25 mouse cellular contexts compared by ENCODE assay signal in the genomic region with DNA sequence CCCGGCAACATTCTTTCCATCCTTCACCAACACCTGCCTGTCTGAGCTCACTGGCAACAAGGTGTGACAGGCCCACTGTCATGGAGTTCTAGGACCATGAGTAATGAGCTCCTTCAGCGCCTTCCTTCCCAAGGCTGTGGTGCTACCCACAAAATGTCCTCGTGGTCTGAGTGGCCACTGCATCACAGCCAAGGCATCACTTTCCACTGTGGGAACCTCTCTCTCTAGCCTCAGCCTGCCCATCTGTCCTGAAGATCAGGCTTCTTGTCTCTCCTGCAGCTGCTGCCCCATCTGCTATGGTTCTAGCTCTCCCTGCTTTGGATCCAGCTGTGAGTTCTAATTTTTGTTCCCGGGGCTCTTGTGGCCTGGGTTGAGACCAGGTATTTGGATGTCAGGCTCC.
DNase-seq lines count a peak whose midpoint lies in the region; ATAC-seq and TF ChIP-seq lines count a peak whose summit lies in the region.
"Had no signal": no experiment of that assay in that cellular context is flagged by ENCODE, and none has a peak within 500 bp of the region (broad histone marks: within the 10 kb centered on the region; RNA-seq: fewer than 3 reads in every experiment).

No protein-coding gene starts in this region.

- H3K9ac ChIP-seq in intestine, embryonic 14.5 days (ENCODE audit: low read length), result no peak overlapping the region
- H3K9ac ChIP-seq in intestine, postnatal 0 days (ENCODE audit: low read depth, low read length), result no peak overlapping the region
- no peak overlapping the region for H3K9ac ChIP-seq in midbrain, embryonic 11.5 days (ENCODE audit: low read length)
- H3K9ac ChIP-seq: embryonic facial prominence, embryonic 13.5 days; forebrain, embryonic 13.5 days; heart, embryonic 12.5 days; heart, embryonic 15.5 days; hindbrain, embryonic 14.5 days had no signal

- no peak overlapping the region for H3K27ac ChIP-seq in intestine, embryonic 14.5 days (ENCODE audit: low read depth)
- H3K27ac ChIP-seq in intestine, postnatal 0 days (ENCODE audit: low read depth, low read length), result no peak overlapping the region
- no peak overlapping the region for H3K27ac ChIP-seq in embryonic facial prominence, embryonic 10.5 days (replicated peaks)
- no peak overlapping the region for H3K27ac ChIP-seq in midbrain, embryonic 11.5 days (ENCODE audit: low read depth, low read length)
- H3K27ac ChIP-seq: embryonic facial prominence, embryonic 13.5 days; forebrain, embryonic 13.5 days; gastrocnemius, adult 2 months; heart, embryonic 15.5 days; hindbrain, embryonic 14.5 days; hindbrain, postnatal 0 days had no signal

- TF ChIP-seq CTCF in intestine, postnatal 0 days (IDR thresholded peaks at IDR 0.05; ENCODE audit: low read depth), result no peak

- H3K27me3 ChIP-seq in intestine, embryonic 14.5 days (replicated peaks; ENCODE audit: control insufficient read depth, insufficient read depth, low read length), result no peaks in the 10 kb centered on the region
- no peaks in the 10 kb centered on the region for H3K27me3 ChIP-seq in intestine, postnatal 0 days (replicated peaks; ENCODE audit: control insufficient read depth, insufficient read depth, low read length)
- no peaks in the 10 kb centered on the region for H3K27me3 ChIP-seq in embryonic facial prominence, embryonic 10.5 days (replicated peaks; ENCODE audit: low read depth, poor library complexity, severe bottlenecking)
- no peaks in the 10 kb centered on the region for H3K27me3 ChIP-seq in midbrain, embryonic 11.5 days (ENCODE audit: control insufficient read depth, insufficient read depth, low read length)
- H3K27me3 ChIP-seq: embryonic facial prominence, embryonic 13.5 days; forebrain, embryonic 13.5 days; heart, embryonic 15.5 days had no signal

- no peak overlapping the region for H3K4me3 ChIP-seq in intestine, embryonic 14.5 days (ENCODE audit: low read depth, low read length)
- no peak overlapping the region for H3K4me3 ChIP-seq in intestine, postnatal 0 days (ENCODE audit: low read depth, low read length)
- no peak overlapping the region for H3K4me3 ChIP-seq in embryonic facial prominence, embryonic 10.5 days
- no peak overlapping the region for H3K4me3 ChIP-seq in midbrain, embryonic 11.5 days (ENCODE audit: low read depth, low read length)
- H3K4me3 ChIP-seq: embryonic facial prominence, embryonic 13.5 days; erythroblast, embryonic 14.5 days; forebrain, embryonic 13.5 days; gastrocnemius, adult 2 months; heart, embryonic 12.5 days; heart, embryonic 15.5 days had no signal

- H3K4me1 ChIP-seq in intestine, embryonic 14.5 days (replicated peaks; ENCODE audit: control insufficient read depth, insufficient read depth, low read length), result peaks cover 10% of the 10 kb centered on the region
- H3K4me1 ChIP-seq in intestine, postnatal 0 days (replicated peaks; ENCODE audit: control insufficient read depth, insufficient read depth, low read length), result no peaks in the 10 kb centered on the region
- peaks cover 19% of the 10 kb centered on the region for H3K4me1 ChIP-seq in embryonic facial prominence, embryonic 10.5 days
- H3K4me1 ChIP-seq in midbrain, embryonic 11.5 days (ENCODE audit: control insufficient read depth, insufficient read depth, low read length), result peaks cover 5% of the 10 kb centered on the region

- no peaks in the 10 kb centered on the region for H3K36me3 ChIP-seq in intestine, embryonic 14.5 days (ENCODE audit: control insufficient read depth, insufficient read depth, low read length)
- H3K36me3 ChIP-seq in intestine, postnatal 0 days (ENCODE audit: control insufficient read depth, insufficient read depth), result no peaks in the 10 kb centered on the region
- no peaks in the 10 kb centered on the region for H3K36me3 ChIP-seq in embryonic facial prominence, embryonic 10.5 days (replicated peaks)
- no peaks in the 10 kb centered on the region for H3K36me3 ChIP-seq in midbrain, embryonic 11.5 days (ENCODE audit: control insufficient read depth, insufficient read depth, low read length)
- H3K36me3 ChIP-seq: embryonic facial prominence, embryonic 13.5 days; heart, embryonic 12.5 days; heart, embryonic 15.5 days had no signal

- DNase-seq in cerebellum, adult 9-11 months, result peak; percentile 7
- DNase-seq in cerebellum, adult 8-10 months, result no peak
- peak; percentile 27 for DNase-seq in intestine, embryonic 14.5 days (ENCODE audit: low spot score)
- DNase-seq in embryonic facial prominence, embryonic 10.5 days (ENCODE audit: low spot score), result peak; percentile 3
- DNase-seq in midbrain, embryonic 11.5 days (ENCODE audit: low spot score, missing footprints), result no peak
- DNase-seq: adrenal gland, adult 8-10 months; adrenal gland, postnatal 25 days; cerebellum, adult 11-12 months; cerebellum, adult 9-10 months; gastrocnemius, adult 2 months; gastrocnemius, postnatal 14 days; heart, adult 18-20 months; heart, postnatal 14 days; heart, postnatal 4 days had no signal

- H3K9me3 ChIP-seq in intestine, embryonic 14.5 days (ENCODE audit: control insufficient read depth, low read length), result no peaks in the 10 kb centered on the region
- H3K9me3 ChIP-seq in intestine, postnatal 0 days (ENCODE audit: control insufficient read depth), result no peaks in the 10 kb centered on the region
- no peaks in the 10 kb centered on the region for H3K9me3 ChIP-seq in embryonic facial prominence, embryonic 10.5 days
- no peaks in the 10 kb centered on the region for H3K9me3 ChIP-seq in midbrain, embryonic 11.5 days (ENCODE audit: control insufficient read depth, low read length)
- H3K9me3 ChIP-seq: embryonic facial prominence, embryonic 13.5 days; forebrain, embryonic 13.5 days; heart, embryonic 12.5 days; heart, embryonic 15.5 days had no signal

- no peak for ATAC-seq in intestine, embryonic 14.5 days (replicated peaks; ENCODE audit: low FRiP score, low TSS enrichment, low read depth)
- no peak for ATAC-seq in intestine, postnatal 0 days
- ATAC-seq in midbrain, embryonic 11.5 days (ENCODE audit: low FRiP score), result no peak
- ATAC-seq: activated CD4-positive, CD25-positive, alpha-beta regulatory T cell, adult 4 months; forebrain, embryonic 13.5 days; forebrain, embryonic 16.5 days; hindbrain, postnatal 0 days; inflammation-experienced regulatory T-cells, adult 6 months had no signal

- H3K4me2 ChIP-seq in intestine, embryonic 14.5 days (ENCODE audit: low read length), result no peak overlapping the region
- no peak overlapping the region for H3K4me2 ChIP-seq in intestine, postnatal 0 days (replicated peaks; ENCODE audit: low read depth)
- H3K4me2 ChIP-seq in midbrain, embryonic 11.5 days, result no peak overlapping the region
- H3K4me2 ChIP-seq: embryonic facial prominence, embryonic 13.5 days; forebrain, embryonic 13.5 days; heart, embryonic 12.5 days; heart, embryonic 15.5 days; hindbrain, embryonic 14.5 days had no signal

- WGBS in intestine, embryonic 14.5 days, result 84% methylated on average over 4 of the region's 4 CpGs
- WGBS in intestine, postnatal 0 days, result 80% methylated on average over 4 of the region's 4 CpGs
- WGBS in embryonic facial prominence, embryonic 10.5 days, result 82% methylated on average over 4 of the region's 4 CpGs
- WGBS in midbrain, embryonic 11.5 days, result 85% methylated on average over 4 of the region's 4 CpGs

Comparison
In these comparisons a context has a peak if more than half of its experiments do, and no peak if none do; other contexts are left out.
1. DNase-seq: peak in cerebellum, adult 9-11 months (single experiment), intestine, embryonic 14.5 days (single experiment) and embryonic facial prominence, embryonic 10.5 days (single experiment); none in cerebellum, adult 8-10 months (single experiment) and midbrain, embryonic 11.5 days (single experiment).